Mouse (Mus musculus) Muller cell, postnatal 12 days (primary cell): ENCODE data around the gene Lhcgr.

Experiments
- DNase-seq: peaks from one replicate; pipeline ENCODE4 v3.0.0-alpha.2; 2015; ENCODE audit errors: inconsistent ontology term

Gene Lhcgr

DNA sequence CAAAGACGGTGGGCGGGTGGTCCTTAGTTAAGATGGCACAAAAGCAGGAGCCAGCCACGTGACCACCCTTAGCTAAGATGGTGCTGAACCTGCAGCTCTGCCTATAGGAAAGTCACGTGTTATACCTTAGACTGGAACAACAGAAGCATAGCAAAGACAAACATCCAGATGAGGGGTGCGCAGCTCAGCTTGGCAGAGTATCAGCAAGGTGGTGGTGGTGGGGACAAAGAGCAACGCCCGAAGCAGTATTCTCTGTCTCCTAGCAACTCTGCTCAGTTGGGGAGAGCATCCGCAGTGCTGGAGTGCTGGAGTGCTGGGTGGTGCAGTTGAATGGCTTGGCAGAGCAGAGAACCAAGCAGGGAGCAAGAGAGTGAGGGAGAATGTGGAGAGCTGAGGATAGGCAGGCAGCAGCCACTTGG is 85.5 kb downstream of the Lhcgr start:
- DNase-seq = no peak

DNA sequence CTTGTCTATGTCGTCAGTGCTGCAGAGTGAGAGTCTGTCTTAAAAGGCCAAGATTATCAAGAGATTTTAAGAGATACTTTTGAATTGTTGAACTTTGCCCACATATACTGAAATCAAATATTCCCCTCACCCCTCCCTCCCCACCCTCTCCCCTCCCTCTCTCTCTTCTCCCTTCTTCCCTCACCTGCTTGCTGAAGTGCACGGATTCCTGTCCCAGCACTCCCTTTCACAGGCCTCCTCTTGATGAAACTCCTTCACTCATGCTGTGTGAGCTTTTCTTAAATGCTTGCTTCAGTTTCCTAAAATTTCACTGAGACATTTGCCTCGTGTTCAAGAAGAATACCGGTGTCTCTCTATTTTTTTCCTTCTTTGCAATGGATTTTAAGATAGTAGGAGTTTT is 88.7 kb downstream of the Lhcgr start:
- no peak for DNase-seq

DNA sequence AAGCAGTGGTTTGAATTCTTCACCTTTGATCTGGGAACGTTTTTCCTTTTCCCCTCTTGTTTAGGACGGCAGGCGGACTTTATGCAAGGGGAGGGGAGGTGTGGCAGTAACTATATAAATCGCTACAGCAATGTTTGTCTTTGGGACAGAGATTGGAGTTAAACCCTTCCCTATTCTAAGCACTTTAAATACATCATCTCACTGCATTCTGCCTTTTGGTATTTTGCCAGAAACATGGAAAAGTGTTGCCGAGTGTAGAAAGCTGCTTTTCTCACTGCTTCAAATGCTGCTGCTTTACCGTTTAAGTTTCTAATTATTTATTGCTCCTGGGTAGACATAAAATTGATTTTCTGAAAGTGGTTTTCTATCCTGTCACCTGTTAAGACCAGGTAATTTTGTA is 89.4 kb downstream of the Lhcgr start:
- no peak for DNase-seq

DNA sequence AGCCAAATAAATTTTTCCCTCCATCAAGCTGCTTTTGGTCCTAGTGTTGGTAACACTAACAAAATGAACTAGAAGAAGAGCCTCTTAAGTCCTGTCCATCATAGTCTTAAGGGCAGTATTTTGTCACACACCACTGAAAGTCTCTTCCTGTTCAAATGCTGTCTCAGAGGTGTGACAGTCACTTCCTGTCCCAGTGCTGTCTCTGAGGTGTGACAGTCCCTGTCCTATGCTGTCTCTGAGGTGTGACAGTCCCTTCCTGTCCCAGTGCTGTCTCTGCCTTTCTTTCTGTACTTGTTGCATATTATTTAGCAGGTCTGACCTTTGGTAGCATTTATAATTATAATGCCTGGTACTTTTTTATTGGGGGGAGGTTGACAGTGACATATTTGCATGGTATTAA is 90.9 kb downstream of the Lhcgr start:
- no peak for DNase-seq

DNA sequence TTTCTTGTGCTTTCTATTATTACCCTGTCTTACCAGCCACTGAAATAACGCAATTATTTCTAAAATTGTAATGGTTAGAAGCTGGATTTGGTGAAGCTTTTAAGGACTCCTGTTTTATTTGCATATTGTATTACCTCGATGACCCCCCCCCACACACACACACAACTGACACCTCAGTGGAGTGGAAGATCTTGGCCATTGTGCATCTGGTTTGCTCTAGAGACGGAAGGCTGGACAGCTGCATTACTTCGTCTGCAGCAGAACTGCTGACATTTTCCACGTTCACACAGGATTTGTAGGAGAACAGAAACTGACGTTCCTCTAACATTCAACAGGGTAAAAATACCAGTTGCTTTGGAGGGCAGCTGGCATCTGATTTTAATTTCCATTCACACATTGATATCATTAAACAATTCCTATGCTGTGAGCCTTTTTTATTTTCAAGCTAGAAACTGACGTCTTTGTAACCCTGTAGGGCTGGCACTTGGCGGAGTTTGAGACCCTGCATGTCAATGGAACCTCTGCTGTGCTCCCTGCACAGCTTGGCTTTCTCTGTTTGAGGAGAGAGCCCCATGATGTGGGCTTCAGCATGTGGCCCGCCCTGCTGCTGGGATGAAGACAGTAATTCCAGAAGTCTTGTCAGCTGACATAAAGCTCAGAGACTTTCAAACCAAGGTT is 95.0 kb downstream of the Lhcgr start:
- DNase-seq = no peak

DNA sequence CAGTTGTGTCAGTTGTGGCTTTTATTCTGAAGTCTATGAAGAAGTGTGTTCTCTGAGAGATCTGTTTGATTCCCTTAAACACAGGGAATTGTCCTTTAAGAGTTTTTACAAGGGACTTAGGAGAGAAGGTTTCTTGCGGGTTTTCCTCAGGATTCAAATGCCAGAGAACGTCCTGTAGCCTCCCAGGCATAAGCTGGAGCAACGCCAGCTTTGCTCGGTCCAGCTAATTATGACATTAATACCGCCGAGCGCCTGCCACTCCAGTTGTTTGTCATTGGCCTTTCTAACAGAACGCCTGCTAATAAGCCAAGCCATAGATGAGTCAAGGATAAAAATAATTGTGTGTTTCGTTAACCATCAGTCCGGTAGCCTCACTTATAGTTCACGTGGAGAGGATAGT is 103.6 kb downstream of the Lhcgr start:
- DNase-seq = peak; percentile 20

DNA sequence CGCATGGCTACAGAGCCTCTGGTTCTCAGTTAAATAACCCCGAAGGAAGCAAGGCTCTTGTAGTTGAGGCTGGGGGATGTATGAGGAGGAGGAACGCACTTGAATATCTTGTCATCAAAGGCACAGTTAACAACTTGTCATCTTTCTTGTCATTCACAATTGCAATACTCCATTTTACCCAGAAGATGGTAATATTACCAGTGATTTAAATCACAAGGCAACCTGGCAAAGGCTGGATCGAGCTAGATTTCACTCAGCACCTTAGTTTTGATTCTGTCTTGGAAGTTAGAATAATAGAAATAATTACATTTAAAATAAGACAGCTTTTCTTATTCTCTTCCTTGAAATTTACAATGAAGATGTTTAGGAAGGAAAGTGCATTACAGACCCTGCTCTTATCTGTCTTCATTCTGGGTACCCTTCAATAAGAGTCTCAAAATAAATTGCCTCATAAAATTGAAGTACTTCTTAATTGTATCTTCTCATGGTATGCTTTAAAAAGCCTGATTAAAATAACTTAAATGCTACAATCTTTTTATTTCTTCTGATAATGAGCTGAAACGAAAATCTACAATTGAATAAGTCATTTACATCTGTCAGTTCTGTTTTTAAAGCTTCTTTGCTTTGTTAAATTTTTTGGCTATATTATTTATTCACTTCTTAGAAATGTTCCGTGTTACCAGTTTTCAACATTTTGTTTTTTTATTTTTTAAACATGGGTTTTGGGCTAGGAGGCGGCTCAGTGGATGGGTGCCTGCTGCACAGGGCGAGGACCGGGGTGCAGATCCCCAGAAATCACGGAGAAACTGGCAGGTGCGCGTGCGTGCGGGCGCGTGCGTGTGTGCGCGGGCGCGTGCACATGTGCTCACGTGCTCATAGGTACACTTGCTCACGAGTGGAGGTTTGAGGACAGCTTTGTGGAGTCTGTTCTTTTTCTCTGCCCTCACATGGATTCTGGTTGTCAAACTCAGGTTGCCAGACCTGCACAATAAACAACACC is 116.2 kb downstream of the Lhcgr start:
- no peak for DNase-seq

DNA sequence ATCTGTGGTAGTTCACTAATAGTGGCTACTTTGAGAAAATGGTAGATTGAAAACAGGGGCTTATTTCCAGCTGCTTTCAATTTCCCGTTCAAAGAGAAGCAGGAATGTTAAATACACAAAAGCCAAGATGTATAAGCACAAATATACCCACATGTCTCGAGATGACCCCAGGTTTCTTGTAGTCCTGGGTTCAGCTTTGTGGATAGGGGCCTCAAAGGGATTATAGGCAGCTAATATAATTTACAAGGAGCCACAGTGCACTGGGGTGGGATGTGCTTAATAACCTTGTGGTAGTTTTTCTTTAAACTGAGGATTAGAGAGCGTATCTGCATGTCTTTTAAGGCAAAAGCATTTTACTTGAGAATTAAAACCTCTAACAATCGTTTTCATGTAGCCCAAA is 121.0 kb downstream of the Lhcgr start:
- no peak for DNase-seq

DNA sequence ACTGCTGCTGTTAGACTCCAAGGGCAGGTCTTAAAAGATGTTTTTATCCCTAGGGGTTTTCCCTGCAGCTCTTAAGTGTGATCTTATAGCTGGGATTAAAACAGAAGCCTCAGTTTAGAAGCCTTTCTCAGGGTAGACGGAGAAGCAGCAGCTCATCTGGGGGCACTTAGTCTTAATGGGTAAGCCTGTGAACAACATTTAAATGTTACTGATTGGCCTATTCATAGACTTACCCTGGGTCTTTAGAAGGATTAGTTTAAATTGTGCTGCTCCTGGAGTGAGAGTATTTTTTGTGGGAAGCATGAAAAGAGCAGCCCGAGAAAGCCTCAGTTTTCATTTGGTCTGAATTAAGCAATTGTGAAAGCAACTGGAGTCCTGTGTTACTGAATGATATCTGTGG is 121.9 kb downstream of the Lhcgr start:
- no peak for DNase-seq

DNA sequence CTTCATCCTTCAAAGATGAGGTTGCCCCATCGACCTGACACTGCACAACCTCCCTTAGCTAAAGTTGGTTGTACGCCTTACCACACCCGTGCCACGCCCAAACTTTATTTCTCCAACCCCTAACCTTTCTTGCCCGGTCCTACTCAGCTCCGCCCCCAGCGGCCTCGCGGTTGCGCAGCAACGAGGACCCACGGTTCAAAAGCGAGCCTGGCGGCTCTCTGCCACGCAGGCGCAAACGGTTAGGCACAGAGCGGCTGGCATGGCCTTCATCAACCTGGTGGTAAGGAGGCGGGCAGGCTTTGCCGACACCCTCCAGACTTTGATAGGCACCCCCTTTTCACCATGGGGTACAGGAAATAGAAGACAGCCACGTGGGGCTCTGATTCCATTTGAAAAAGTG is 123.3 kb downstream of the Lhcgr start, which contains the start of gene Gtf2a1l:
Gene Gtf2a1l (plus strand): TSS at position 209 of the 400 bp plus-strand sequence.
- DNase-seq = no peak
